Mouse (Mus musculus): ENCODE results near the gene Cep68. TPM values are rescaled to one million over a fixed set of nuclear protein-coding genes. Genes with fewer than 3 reads are reported as not detected.
A peak's percentile ranks its signal among the peaks of the same experiment; 100 is the strongest.

The Cep68 gene
- polyA plus RNA-seq, 1 experiment from 2014 or later, result 26.5 TPM

DNA sequence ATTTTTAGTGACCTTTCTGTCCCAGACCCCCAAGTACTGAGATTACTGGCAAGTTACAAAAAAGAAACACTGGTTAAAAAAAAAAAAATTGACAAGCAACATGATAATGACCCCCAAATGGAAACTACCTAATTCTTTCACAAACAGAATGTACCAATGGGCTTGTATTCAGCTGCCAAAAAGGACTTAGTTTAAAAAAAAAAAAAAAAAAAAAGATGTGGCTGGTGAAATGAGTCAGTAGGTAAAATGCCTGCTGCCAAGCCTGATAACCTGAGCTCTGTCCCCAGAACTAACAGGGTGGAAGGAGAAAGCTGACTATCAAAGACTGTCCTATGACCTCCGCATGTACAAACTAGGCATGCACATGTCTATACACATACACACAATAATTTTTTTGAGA, 32.0 kb downstream of the Cep68 start:
- Histone ChIP-seq H3K36me3 (peaks cover 47% of the 10 kb centered on the region), H3K27me3 (no peaks in the 10 kb centered on the region), H3K4me2 (replicated peaks) (no peak overlapping the region), H3K4me3 (replicated peaks) (no peak overlapping the region), H3K27ac (no peak overlapping the region), H3K9ac (replicated peaks) (no peak overlapping the region), H3K4me1 (replicated peaks) (peaks cover 4% of the 10 kb centered on the region; the same call in 1 of the 2 replicates), H3K9me3 (no peaks in the 10 kb centered on the region)
- 100% methylated on average over 1 of the region's 1 CpGs for WGBS
- no peak for ATAC-seq

DNA sequence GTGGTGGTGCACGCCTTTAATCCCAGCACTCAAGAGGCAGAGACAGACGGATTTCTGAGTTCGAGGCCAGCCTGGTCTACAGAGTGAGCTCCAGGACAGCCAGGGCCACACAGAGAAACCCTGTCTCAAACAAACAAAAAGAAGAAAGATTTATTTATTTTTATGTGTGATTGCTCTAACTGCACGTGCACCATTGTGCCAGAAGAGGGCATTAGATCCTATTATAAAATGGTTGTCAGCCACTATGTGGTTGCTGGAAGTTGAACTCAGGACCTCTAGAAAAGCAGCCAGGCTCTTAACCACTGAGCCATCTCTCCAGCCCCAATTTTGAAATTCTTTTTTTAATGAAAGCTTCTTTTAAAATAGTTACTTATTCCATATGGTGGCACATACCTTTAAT, 32.8 kb downstream of the Cep68 start:
- no peaks in the 10 kb centered on the region for H3K9me3 ChIP-seq
- 89% methylated on average over 4 of the region's 4 CpGs for WGBS
- no peak overlapping the region for H3K9ac ChIP-seq (replicated peaks)
- H3K27me3 ChIP-seq, result no peaks in the 10 kb centered on the region
- no peak overlapping the region for H3K4me2 ChIP-seq (replicated peaks)
- peaks cover 5% of the 10 kb centered on the region; the same call in 1 of the 2 replicates for H3K4me1 ChIP-seq (replicated peaks)
- peaks cover 46% of the 10 kb centered on the region for H3K36me3 ChIP-seq
- no peak overlapping the region for H3K4me3 ChIP-seq (replicated peaks)
- no peak for ATAC-seq
- H3K27ac ChIP-seq, result no peak overlapping the region

DNA sequence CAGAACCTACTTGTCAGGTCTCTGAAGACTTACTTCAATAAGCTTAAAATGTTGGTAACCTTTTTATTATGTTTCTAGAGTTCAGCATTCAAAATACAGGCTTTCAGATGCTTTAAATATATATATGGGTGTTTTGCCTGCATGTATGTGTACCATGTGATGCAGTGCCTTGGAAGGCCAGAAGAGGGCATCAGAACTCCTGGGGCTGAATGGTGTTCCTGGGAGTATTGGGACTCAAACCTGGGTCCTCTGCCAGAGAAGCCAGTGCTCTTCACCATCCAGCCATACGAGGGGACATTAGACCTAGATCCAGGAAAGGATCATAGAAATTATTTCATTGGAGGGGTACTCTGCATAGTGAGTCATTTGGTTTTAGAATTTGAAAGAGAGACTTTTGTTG, 34.5 kb downstream of the Cep68 start:
- H3K27me3 ChIP-seq, result no peaks in the 10 kb centered on the region
- 100% methylated on average over 1 of the region's 1 CpGs for WGBS
- no peaks in the 10 kb centered on the region for H3K9me3 ChIP-seq
- H3K4me2 ChIP-seq (replicated peaks), result no peak overlapping the region
- H3K36me3 ChIP-seq, result peaks cover 36% of the 10 kb centered on the region
- no peak for ATAC-seq
- H3K27ac ChIP-seq, result no peak overlapping the region
- no peak overlapping the region for H3K9ac ChIP-seq (replicated peaks)
- H3K4me3 ChIP-seq (replicated peaks), result no peak overlapping the region
- H3K4me1 ChIP-seq (replicated peaks), result peaks cover 14% of the 10 kb centered on the region

DNA sequence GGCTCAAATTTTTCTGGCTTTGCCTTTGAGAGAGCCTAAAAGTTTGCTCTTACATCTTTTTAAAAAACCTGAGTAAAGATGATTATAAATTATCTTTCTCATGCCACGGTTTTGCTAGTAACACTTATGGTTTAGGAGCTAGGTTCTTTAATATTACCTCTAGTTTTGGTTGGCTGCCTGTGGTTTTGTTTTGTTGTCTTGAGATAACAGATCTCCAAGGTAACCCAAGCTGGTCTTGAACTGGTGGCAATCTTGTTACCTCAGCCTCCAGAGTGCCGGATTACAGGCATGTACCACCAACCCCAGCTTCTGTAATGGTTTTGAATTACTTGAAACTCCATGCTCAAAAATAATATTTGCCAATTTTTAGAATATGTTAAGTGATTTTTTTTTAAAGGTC, 37.4 kb downstream of the Cep68 start:
- H3K4me1 ChIP-seq (replicated peaks), result peaks cover 21% of the 10 kb centered on the region

DNA sequence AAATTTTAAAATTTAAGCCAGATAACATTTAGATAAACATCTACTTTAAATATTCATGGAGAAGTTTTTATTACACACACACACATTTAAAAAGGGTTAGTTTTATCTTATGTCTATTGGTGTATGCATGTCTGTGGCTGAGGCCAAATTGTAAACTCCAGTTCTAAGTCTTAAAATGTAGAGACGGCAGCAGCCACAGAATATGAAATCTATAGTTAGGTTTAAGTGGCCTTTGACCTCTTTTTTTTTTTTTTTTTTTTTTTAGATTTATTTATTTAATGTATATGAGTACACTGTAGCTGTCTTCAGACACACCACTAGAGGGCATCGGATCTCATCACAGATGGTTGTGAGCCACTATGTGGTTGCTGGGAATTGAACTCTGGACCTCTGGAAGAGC, 41.6 kb downstream of the Cep68 start:
- Histone ChIP-seq H3K27me3 (no peaks in the 10 kb centered on the region), H3K27ac (no peak overlapping the region), H3K36me3 (no peaks in the 10 kb centered on the region), H3K4me1 (replicated peaks) (peaks cover 55% of the 10 kb centered on the region), H3K9me3 (no peaks in the 10 kb centered on the region), H3K9ac (replicated peaks) (no peak overlapping the region), H3K4me2 (replicated peaks) (no peak overlapping the region), H3K4me3 (replicated peaks) (no peak overlapping the region)
- 79% methylated on average over 2 of the region's 2 CpGs for WGBS
- ATAC-seq, result no peak

More for the DNA sequence above, 37.4 kb downstream of the Cep68 start:
- no peak overlapping the region for H3K27ac ChIP-seq
- ATAC-seq, result no peak
- H3K4me3 ChIP-seq (replicated peaks), result no peak overlapping the region
- H3K36me3 ChIP-seq, result peaks cover 12% of the 10 kb centered on the region
- no peaks in the 10 kb centered on the region for H3K27me3 ChIP-seq
- H3K4me2 ChIP-seq (replicated peaks), result no peak overlapping the region
- WGBS, result 87% methylated on average over 2 of the region's 2 CpGs
- no peaks in the 10 kb centered on the region for H3K9me3 ChIP-seq
- no peak overlapping the region for H3K9ac ChIP-seq (replicated peaks)

DNA sequence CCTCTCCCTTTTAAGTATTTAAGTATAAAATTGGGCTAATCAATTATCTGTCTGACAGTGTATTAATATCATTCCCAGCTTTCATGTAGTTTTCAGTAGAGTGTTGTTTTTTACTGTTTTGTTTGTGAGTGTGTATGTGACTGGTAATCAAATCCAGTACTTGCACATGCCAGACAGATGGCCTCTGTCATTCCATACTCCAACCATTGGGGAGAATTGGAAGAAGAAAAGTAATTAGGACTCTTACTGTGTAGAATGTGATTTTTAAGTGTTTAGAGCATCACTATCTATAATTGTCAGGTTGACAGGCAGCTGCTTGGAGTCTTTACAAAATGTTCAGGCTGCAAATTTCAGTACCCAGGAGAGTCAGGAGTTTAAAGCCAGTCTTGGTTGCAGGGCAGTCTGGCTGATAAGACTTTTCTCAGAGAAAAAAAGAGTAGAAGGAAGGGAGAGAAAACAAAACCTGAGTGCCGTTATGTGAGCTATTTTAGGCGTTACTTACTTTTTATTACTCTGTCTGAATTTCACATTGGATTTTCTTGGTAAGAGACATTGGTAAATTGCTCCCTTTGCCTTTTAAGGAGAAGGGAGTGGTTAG, 42.5 kb downstream of the Cep68 start:
- H3K27me3 ChIP-seq, result no peaks in the 10 kb centered on the region
- H3K4me1 ChIP-seq (replicated peaks), result peaks cover 59% of the 10 kb centered on the region
- no peaks in the 10 kb centered on the region for H3K36me3 ChIP-seq
- H3K9ac ChIP-seq (replicated peaks), result no peak overlapping the region
- H3K4me2 ChIP-seq (replicated peaks), result no peak overlapping the region
- ATAC-seq, result no peak
- no peak overlapping the region for H3K4me3 ChIP-seq (replicated peaks)
- H3K9me3 ChIP-seq, result no peaks in the 10 kb centered on the region
- WGBS, result 77% methylated on average over 2 of the region's 2 CpGs
- no peak overlapping the region for H3K27ac ChIP-seq

DNA sequence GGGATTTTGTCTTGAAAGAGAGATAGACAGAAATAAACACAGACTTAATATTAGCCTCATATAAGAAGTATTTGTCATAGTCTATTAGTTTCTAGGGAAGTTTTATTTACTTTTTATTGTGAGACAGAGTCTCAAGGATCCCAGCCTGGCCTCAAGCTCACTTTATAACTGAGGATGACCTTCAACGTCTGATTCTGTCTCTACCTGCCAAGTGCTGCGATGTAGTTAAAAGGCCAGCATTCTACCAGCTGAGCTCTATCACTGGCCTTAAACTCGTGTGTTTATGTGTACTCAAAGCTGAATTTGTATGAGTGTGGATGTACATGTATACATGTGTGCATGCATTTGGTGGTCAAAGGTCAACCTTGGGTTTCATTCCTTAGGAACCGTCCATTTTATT, 43.7 kb downstream of the Cep68 start:
- H3K9me3 ChIP-seq, result no peaks in the 10 kb centered on the region
- ATAC-seq, result no peak
- peaks cover 50% of the 10 kb centered on the region for H3K4me1 ChIP-seq (replicated peaks)
- H3K36me3 ChIP-seq, result no peaks in the 10 kb centered on the region
- WGBS, result 88% methylated on average over 4 of the region's 4 CpGs
- no peak overlapping the region for H3K27ac ChIP-seq
- no peak overlapping the region for H3K4me3 ChIP-seq (replicated peaks)
- no peak overlapping the region for H3K9ac ChIP-seq (replicated peaks)
- no peak overlapping the region for H3K4me2 ChIP-seq (replicated peaks)
- H3K27me3 ChIP-seq, result no peaks in the 10 kb centered on the region

DNA sequence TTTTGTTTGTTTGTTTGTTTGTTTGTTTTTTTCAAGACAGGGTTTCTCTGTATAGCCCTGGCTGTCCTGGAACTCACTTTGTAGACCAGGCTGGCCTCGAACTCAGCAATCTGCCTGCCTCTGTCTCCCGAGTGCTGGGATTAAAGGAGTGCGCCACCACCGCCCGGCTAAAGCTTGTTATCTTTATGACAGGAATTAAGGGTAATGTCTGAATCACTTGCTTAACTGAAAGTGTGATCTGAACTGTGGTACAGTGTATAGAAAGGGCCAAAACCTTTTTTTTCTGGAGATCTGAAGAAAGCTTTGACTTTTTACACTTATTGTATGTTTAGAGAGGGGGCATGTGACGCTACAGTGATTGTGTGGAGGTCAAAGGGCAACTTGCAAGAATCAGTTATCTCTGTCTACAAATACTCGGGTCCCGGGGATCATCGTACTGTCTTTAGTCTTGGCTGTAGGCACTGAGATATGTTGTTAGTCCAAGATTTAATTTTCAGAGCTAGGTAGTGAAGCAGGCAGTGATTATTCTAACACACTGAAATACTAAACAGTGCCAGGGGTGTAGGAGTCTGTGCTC, 44.3 kb downstream of the Cep68 start:
- no peaks in the 10 kb centered on the region for H3K36me3 ChIP-seq
- no peak for ATAC-seq
- no peak overlapping the region for H3K27ac ChIP-seq
- no peaks in the 10 kb centered on the region for H3K9me3 ChIP-seq
- H3K4me3 ChIP-seq (replicated peaks), result no peak overlapping the region
- H3K27me3 ChIP-seq, result no peaks in the 10 kb centered on the region
- WGBS, result 85% methylated on average over 9 of the region's 9 CpGs
- no peak overlapping the region for H3K9ac ChIP-seq (replicated peaks)
- peaks cover 52% of the 10 kb centered on the region for H3K4me1 ChIP-seq (replicated peaks)
- no peak overlapping the region for H3K4me2 ChIP-seq (replicated peaks)

DNA sequence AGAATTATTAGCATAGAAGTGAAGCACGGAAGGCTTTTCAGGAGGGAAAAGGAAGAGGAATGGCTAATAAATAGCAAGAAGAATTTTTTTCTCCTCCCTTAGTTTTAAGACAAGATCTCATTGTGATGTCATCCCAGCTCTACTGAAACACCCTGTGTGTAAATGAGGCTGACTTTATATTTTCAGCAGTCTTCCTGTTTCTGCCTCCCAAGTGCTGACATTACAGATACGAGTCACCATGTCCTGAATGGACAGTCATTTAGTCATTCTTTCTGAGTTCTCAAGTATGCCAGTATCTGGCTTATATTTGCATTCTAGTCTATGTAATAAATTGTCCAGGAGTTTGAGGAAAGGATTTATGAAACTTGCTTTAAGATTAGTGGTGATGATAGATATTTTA, 44.9 kb downstream of the Cep68 start:
- H3K9ac ChIP-seq (replicated peaks), result no peak overlapping the region
- H3K27ac ChIP-seq, result no peak overlapping the region
- no peak overlapping the region for H3K4me3 ChIP-seq (replicated peaks)
- no peak for ATAC-seq
- H3K4me2 ChIP-seq (replicated peaks), result peak overlapping the region; percentile 28
- H3K4me1 ChIP-seq (replicated peaks), result peaks cover 52% of the 10 kb centered on the region
- WGBS, result 80% methylated on average over 2 of the region's 2 CpGs
- H3K9me3 ChIP-seq, result no peaks in the 10 kb centered on the region
- H3K36me3 ChIP-seq, result no peaks in the 10 kb centered on the region
- H3K27me3 ChIP-seq, result no peaks in the 10 kb centered on the region

DNA sequence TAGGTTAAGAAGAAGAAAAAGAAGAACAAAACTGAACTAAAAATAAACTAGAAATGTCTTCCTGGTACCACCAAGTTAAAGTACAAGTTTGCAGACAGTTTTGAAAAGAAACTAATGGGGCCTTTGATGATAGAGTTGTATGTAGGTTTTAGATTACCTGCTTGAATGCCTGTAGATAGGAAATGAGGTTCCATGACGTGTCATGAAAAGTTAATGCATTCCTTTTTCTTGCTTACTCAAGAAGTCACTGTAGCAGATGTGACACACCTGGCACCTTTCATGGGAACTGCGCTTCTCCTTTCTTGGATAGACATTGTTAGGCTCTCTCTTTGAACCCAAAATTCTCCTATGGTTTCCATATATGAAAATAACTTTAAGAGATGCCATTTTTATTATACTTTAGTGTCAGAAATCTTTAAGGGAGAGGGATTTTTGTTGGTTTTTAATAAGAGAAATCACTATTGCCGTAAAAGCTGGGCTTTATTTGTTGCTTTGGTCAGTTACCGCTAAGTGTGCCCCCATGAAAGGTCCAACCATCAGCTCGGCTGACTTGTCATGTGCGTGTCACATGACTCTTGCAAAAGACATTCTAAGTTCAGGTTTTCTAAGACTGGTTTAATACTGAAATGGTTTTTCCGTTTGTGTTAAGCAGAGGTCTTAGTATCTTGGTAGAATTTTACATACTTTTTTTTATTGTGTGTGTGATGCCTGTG, 46.8 kb downstream of the Cep68 start:
- ATAC-seq, result no peak
- WGBS, result 60% methylated on average over 7 of the region's 7 CpGs
- no peak overlapping the region for H3K27ac ChIP-seq

DNA sequence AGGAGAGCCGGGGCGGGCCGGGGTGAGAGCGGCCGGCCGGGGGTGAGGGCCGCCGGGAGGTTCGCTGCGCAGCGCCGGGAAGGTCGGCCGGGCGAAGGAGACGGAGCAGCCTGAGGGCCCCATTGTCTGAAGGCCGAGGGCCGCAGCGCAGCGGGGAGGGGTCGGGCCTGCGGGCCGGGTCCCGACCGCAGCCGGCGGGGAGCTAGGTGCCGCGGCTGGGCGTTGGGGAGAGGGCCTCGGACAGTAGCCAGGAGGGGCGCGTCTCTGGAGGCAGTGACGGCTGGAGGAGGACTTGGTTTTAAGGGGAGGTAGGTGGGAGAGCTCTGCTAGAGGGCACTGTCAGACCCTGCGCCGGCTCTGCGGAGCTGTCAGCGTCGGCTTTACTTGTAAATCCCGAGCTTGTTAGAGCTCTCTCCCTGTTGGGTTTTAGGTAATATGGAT, 47.5 kb downstream of the Cep68 start:
- Histone ChIP-seq H3K4me1 (replicated peaks) (peaks cover 44% of the 10 kb centered on the region), H3K4me2 (replicated peaks) (peak overlapping the region; percentile 86), H3K27ac (peak overlapping the region; percentile 96), H3K27me3 (no peaks in the 10 kb centered on the region), H3K36me3 (no peaks in the 10 kb centered on the region), H3K9me3 (no peaks in the 10 kb centered on the region), H3K4me3 (replicated peaks) (peak overlapping the region; percentile 97), H3K9ac (replicated peaks) (peak overlapping the region; percentile 97)
- under 1% methylated on average over 40 of the region's 40 CpGs for WGBS
- no peak; the same call in 1 of the 2 replicates for ATAC-seq

More for the DNA sequence above, 46.8 kb downstream of the Cep68 start:
- H3K9me3 ChIP-seq, result no peaks in the 10 kb centered on the region
- peak overlapping the region; percentile 97 for H3K9ac ChIP-seq (replicated peaks)
- no peaks in the 10 kb centered on the region for H3K36me3 ChIP-seq
- H3K4me3 ChIP-seq (replicated peaks), result peak overlapping the region; percentile 97
- H3K27me3 ChIP-seq, result no peaks in the 10 kb centered on the region
- H3K4me2 ChIP-seq (replicated peaks), result peak overlapping the region; percentile 86
- H3K4me1 ChIP-seq (replicated peaks), result peaks cover 47% of the 10 kb centered on the region

DNA sequence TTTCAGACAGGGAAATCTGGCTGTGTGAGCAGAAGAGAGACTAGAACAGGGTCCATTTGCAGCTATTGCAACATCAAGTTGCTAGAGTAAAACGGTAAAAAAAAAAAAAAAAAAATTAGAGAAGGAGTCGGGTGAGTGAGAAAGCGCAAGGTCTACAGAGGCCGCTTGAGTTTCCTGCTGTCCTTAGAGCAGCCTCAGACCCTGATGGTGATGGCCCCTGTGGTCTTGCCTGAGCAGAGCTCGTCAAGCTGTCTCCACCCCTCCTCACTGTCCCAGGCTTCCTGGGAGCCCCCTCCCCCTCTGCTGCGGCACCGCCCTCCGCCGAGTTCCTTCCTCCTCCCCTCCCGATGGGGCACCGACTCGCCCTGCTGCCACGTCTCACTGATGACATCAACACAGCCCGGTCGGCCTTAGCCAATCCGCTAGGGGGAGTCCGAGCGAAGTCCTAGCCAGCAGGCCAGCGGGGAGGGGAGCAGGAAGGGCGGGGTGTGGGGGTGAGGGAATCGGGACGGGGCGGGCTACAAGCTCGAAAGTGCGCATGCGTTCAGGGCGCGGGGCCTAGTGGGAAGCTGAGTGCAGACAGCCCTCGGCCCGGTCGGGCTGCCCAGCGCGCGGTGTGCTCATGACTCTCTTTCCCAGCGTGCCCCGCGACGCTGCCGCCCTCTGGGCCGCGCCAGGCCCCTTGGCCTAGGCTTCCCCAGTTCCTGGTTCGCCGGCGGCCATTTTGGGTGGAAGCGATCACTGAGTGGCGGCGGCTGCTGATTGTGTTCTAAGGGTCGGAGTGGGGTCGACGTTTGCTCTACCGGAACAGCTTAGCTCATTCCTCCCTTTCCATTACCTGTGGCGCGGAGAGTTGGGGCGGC, 48.3 kb downstream of the Cep68 start, which contains the start of gene Rab1a:
Gene Rab1a, plus strand, starts transcription at position 720 of the 863 bp plus-strand sequence.
- Histone ChIP-seq H3K4me2 (replicated peaks) (peak within 1 kb of the TSS; percentile 86), H3K4me3 (replicated peaks) (peak within 1 kb of the TSS; percentile 97), H3K4me1 (replicated peaks) (peaks cover 36% of the 10 kb centered on the region), H3K36me3 (no peaks in the 10 kb centered on the region), H3K9ac (replicated peaks) (peak within 1 kb of the TSS; percentile 97), H3K27ac (peak within 1 kb of the TSS; percentile 96), H3K27me3 (no peaks in the 10 kb centered on the region), H3K9me3 (no peaks in the 10 kb centered on the region)
- peak; percentile 99 for ATAC-seq
- under 1% methylated on average over 53 of the region's 54 CpGs for WGBS
